Mouse (Mus musculus): Measurements from ENCODE around the gene Soga1. TPM values are rescaled to one million over a fixed set of nuclear protein-coding genes. Genes with fewer than 3 reads are reported as not detected.

The Soga1 gene
- polyA plus RNA-seq, 2 experiments = 5.5 to 14.2 TPM

DNA sequence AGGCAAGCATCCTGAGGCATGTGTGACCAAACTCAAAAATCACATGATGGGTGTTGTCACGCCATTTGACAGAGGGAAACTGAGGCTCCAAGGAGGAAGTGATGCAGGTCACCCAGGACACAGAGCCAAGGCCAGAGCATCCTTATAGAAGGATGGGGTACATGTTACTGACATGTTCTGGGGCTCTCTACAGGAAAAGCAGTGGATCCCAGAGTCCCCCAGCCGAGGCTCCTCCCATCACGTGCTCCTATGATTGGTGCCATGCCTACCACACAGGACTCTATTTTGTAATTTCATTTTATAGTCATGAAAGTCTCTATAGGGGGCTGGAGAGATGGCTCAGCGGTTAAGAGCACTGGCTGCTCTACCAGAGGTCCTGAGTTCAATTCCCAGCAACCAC, 21.3 kb downstream of the Soga1 start:
- WGBS = 80% methylated on average over 4 of the region's 4 CpGs
- Histone ChIP-seq H3K4me1 (ENCODE audit: control insufficient read depth, insufficient read depth, low read length) (peaks cover 23% of the 10 kb centered on the region), H3K36me3 (ENCODE audit: control insufficient read depth, insufficient read depth, low read length) (peaks cover 46% of the 10 kb centered on the region), H3K9ac (ENCODE audit: low read depth, low read length, severe bottlenecking) (no peak overlapping the region), H3K9me3 (ENCODE audit: control insufficient read depth, low read length) (no peaks in the 10 kb centered on the region), H3K4me3 (replicated peaks; ENCODE audit: low read length) (no peak overlapping the region), H3K4me2 (replicated peaks; ENCODE audit: low read depth, low read length, severe bottlenecking) (no peak overlapping the region), H3K27me3 (ENCODE audit: control insufficient read depth, insufficient read depth, low read length) (no peaks in the 10 kb centered on the region), H3K27ac (replicated peaks; ENCODE audit: low read depth, low read length) (peak overlapping the region; percentile 74; the same call in 1 of the 2 replicates)
- ATAC-seq (ENCODE audit: low FRiP score, low read depth) (no peak), DNase-seq (ENCODE audit: low spot score) (no peak)
- no peak for TF ChIP-seq POLR2A (IDR thresholded peaks at IDR 0.05; ENCODE audit: borderline replicate concordance, extremely low read depth, insufficient read depth, insufficient read length)

GRCm38 (mm10) chr2:157057186-157057585, 21.9 kb downstream of the Soga1 start:
- 91% methylated on average over 3 of the region's 3 CpGs for whole genome bisulfite sequencing
- no peak overlapping the region for H3K27ac ChIP-seq (replicated peaks; ENCODE audit: low read depth, low read length)
- peaks cover 52% of the 10 kb centered on the region for H3K36me3 ChIP-seq (ENCODE audit: control insufficient read depth, insufficient read depth, low read length)

GRCm38 (mm10) chr2:157055721-157056120, 23.3 kb downstream of the Soga1 start:
- peaks cover 64% of the 10 kb centered on the region for H3K36me3 ChIP-seq (ENCODE audit: control insufficient read depth, insufficient read depth, low read length)
- WGBS = 89% methylated on average over 6 of the region's 6 CpGs
- no peak overlapping the region for H3K4me3 ChIP-seq (replicated peaks; ENCODE audit: low read length)
- peaks cover 23% of the 10 kb centered on the region for H3K4me1 ChIP-seq (ENCODE audit: control insufficient read depth, insufficient read depth, low read length)
- 0 out of 2 replicates have a peak overlapping the region, but pooled peaks have one; percentile 66 for H3K27ac ChIP-seq (replicated peaks; ENCODE audit: low read depth, low read length)
- ATAC-seq (ENCODE audit: low FRiP score, low read depth) = no peak
- no peak overlapping the region for H3K4me2 ChIP-seq (replicated peaks; ENCODE audit: low read depth, low read length, severe bottlenecking)
- no peaks in the 10 kb centered on the region for H3K27me3 ChIP-seq (ENCODE audit: control insufficient read depth, insufficient read depth, low read length)
- TF ChIP-seq POLR2A (IDR thresholded peaks at IDR 0.05; ENCODE audit: borderline replicate concordance, extremely low read depth, insufficient read depth, insufficient read length) = no peak
- DNase-seq (ENCODE audit: low spot score) = no peak
- H3K9ac ChIP-seq (ENCODE audit: low read depth, low read length, severe bottlenecking) = no peak overlapping the region
- H3K9me3 ChIP-seq (ENCODE audit: control insufficient read depth, low read length) = no peaks in the 10 kb centered on the region

More at GRCm38 (mm10) chr2:157057186-157057585, 21.9 kb downstream of the Soga1 start:
- Histone ChIP-seq H3K27me3 (ENCODE audit: control insufficient read depth, insufficient read depth, low read length) (no peaks in the 10 kb centered on the region), H3K9me3 (ENCODE audit: control insufficient read depth, low read length) (no peaks in the 10 kb centered on the region), H3K4me3 (replicated peaks; ENCODE audit: low read length) (no peak overlapping the region), H3K4me1 (ENCODE audit: control insufficient read depth, insufficient read depth, low read length) (peaks cover 23% of the 10 kb centered on the region), H3K9ac (ENCODE audit: low read depth, low read length, severe bottlenecking) (no peak overlapping the region), H3K4me2 (replicated peaks; ENCODE audit: low read depth, low read length, severe bottlenecking) (no peak overlapping the region)
- DNase-seq (ENCODE audit: low spot score) (no peak), ATAC-seq (ENCODE audit: low FRiP score, low read depth) (no peak)
- TF ChIP-seq POLR2A (IDR thresholded peaks at IDR 0.05; ENCODE audit: borderline replicate concordance, extremely low read depth, insufficient read depth, insufficient read length) = no peak

DNA sequence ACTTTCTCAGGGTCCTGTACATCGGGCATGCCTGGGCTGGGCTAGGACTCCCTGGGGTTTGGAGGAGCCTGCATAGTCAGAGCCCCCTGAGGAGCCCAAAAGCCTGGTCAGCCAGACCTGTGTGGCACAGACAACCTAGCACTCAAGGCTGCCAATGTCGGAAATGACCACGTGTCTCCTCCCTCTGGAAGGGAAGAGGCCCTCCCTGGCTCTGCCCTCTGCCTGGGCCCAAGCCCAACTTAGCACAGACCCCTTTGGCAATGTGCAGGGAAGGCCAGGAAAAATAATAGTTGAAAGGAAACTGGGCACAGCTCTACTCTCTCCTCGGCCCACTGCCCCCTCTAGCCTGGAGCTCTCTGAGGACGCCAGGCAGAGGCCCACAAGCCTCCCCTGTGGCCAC, 24.2 kb downstream of the Soga1 start:
- Histone ChIP-seq H3K36me3 (ENCODE audit: control insufficient read depth, insufficient read depth, low read length) (peaks cover 63% of the 10 kb centered on the region), H3K9ac (ENCODE audit: low read depth, low read length, severe bottlenecking) (no peak overlapping the region), H3K4me3 (replicated peaks; ENCODE audit: low read length) (no peak overlapping the region), H3K4me2 (replicated peaks; ENCODE audit: low read depth, low read length, severe bottlenecking) (no peak overlapping the region), H3K4me1 (ENCODE audit: control insufficient read depth, insufficient read depth, low read length) (peaks cover 23% of the 10 kb centered on the region), H3K27ac (replicated peaks; ENCODE audit: low read depth, low read length) (peak overlapping the region; percentile 66), H3K9me3 (ENCODE audit: control insufficient read depth, low read length) (no peaks in the 10 kb centered on the region), H3K27me3 (ENCODE audit: control insufficient read depth, insufficient read depth, low read length) (no peaks in the 10 kb centered on the region)
- TF ChIP-seq POLR2A (IDR thresholded peaks at IDR 0.05; ENCODE audit: borderline replicate concordance, extremely low read depth, insufficient read depth, insufficient read length) = no peak
- no peak for ATAC-seq (ENCODE audit: low FRiP score, low read depth)
- DNase-seq (ENCODE audit: low spot score) = no peak
- 44% methylated on average over 5 of the region's 5 CpGs for WGBS

GRCm38 (mm10) chr2:157054297-157054696, 24.8 kb downstream of the Soga1 start:
- Histone ChIP-seq H3K4me2 (replicated peaks; ENCODE audit: low read depth, low read length, severe bottlenecking) (no peak overlapping the region), H3K9me3 (ENCODE audit: control insufficient read depth, low read length) (no peaks in the 10 kb centered on the region), H3K27ac (replicated peaks; ENCODE audit: low read depth, low read length) (0 out of 2 replicates have a peak overlapping the region, but pooled peaks have one; percentile 66), H3K9ac (ENCODE audit: low read depth, low read length, severe bottlenecking) (no peak overlapping the region), H3K36me3 (ENCODE audit: control insufficient read depth, insufficient read depth, low read length) (peaks cover 63% of the 10 kb centered on the region), H3K27me3 (ENCODE audit: control insufficient read depth, insufficient read depth, low read length) (no peaks in the 10 kb centered on the region), H3K4me3 (replicated peaks; ENCODE audit: low read length) (no peak overlapping the region), H3K4me1 (ENCODE audit: control insufficient read depth, insufficient read depth, low read length) (peaks cover 21% of the 10 kb centered on the region)
- WGBS = 90% methylated on average over 8 of the region's 8 CpGs
- no peak for TF ChIP-seq POLR2A (IDR thresholded peaks at IDR 0.05; ENCODE audit: borderline replicate concordance, extremely low read depth, insufficient read depth, insufficient read length)
- DNase-seq (ENCODE audit: low spot score) (no peak), ATAC-seq (ENCODE audit: low FRiP score, low read depth) (no peak)

DNA sequence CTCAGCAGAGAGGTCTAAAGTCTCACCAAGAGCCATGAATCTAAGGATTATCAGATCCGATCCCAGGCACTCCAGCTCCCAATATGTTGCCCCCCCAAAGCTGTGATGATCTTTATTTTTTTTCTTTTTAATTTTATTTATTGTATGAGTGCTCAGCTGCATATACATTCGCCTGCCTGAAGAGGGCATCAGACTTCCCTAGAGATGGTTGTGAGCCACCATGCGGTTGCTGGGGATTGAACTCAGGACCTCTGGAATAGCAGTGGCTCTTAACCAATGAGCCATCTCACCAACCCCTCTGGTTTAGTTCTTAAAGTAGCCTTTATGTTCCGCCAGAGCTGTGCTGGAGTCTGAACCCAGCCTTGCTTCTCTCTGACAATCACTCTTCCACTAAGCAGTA, 25.3 kb downstream of the Soga1 start:
- H3K9me3 ChIP-seq (ENCODE audit: control insufficient read depth, low read length) = no peaks in the 10 kb centered on the region
- H3K27me3 ChIP-seq (ENCODE audit: control insufficient read depth, insufficient read depth, low read length) = no peaks in the 10 kb centered on the region
- ATAC-seq (ENCODE audit: low FRiP score, low read depth) (no peak), DNase-seq (ENCODE audit: low spot score) (no peak)
- H3K27ac ChIP-seq (replicated peaks; ENCODE audit: low read depth, low read length) = no peak overlapping the region
- H3K4me3 ChIP-seq (replicated peaks; ENCODE audit: low read length) = no peak overlapping the region
- peaks cover 61% of the 10 kb centered on the region for H3K36me3 ChIP-seq (ENCODE audit: control insufficient read depth, insufficient read depth, low read length)
- H3K9ac ChIP-seq (ENCODE audit: low read depth, low read length, severe bottlenecking) = no peak overlapping the region
- H3K4me1 ChIP-seq (ENCODE audit: control insufficient read depth, insufficient read depth, low read length) = peaks cover 16% of the 10 kb centered on the region
- TF ChIP-seq POLR2A (IDR thresholded peaks at IDR 0.05; ENCODE audit: borderline replicate concordance, extremely low read depth, insufficient read depth, insufficient read length) = no peak
- no peak overlapping the region for H3K4me2 ChIP-seq (replicated peaks; ENCODE audit: low read depth, low read length, severe bottlenecking)
- WGBS = 79% methylated on average over 4 of the region's 4 CpGs
